Mouse (Mus musculus): ENCODE results near the gene Adgrf3. TPM values are rescaled to one million over a fixed set of nuclear protein-coding genes. Genes with fewer than 3 reads are reported as not detected.

The Adgrf3 gene
- polyA plus RNA-seq (2012; rRNA removed) = 0.04 and 0.07 TPM in 2 replicates

DNA sequence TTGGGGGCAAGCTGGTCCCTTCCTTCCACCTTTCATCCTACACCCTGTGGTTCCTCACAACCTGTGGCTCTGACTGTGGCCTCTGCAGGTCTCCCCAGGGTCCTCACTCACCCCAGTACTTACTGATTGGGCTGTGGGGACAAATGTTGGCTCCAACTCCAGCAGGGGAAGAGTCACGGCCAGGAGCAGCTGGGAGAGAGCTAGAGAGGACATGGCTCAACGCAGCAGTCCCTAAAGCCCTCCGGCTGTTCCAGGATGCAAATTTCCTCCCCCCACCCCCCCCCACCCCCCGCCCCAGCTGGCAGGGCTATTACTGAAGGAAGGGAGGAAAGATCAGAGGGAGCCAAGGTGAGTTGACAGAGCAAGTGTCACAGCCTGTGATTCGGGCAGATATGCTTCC lies at the start of gene Adgrf3:
Adgrf3 (minus strand) TSS at position 230 of the 400 bp plus-strand sequence.

DNA sequence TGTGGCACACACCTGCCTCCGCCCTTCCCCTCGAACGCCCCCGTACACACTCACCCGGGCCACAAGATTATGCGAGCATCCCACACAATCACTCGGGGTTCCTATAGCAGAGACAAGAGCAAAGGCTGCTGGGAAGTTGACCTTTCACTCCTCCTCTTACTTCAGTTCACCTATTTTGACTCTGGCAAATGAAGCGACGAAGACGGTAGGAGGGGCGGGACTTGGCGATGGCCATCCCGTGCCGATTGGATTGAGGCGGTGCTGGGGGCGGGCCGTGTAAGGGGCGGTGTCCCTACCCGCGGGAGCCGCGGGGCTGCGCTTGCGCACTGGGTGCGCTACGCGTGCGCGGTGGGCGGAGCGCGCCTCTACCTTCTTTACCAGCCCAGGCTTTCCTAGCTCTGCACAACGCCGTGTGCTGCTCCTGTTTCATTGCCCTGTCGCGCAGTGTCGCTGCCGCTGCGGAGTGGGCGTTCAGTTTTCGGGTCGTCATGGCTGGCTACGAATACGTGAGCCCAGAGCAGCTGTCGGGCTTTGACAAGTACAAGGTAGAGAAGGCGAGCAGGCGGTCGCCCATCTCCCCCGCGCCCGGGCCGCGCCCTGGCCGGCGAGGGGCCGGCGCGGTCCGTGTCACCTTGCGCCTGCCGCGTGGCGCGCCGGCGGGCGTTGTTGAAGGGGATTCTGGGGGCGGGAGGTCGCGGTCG lies 26.9 kb upstream of the Adgrf3 start, which contains the start of gene Selenoi:
Selenoi (plus strand) TSS at position 311 of the 701 bp plus-strand sequence.

DNA sequence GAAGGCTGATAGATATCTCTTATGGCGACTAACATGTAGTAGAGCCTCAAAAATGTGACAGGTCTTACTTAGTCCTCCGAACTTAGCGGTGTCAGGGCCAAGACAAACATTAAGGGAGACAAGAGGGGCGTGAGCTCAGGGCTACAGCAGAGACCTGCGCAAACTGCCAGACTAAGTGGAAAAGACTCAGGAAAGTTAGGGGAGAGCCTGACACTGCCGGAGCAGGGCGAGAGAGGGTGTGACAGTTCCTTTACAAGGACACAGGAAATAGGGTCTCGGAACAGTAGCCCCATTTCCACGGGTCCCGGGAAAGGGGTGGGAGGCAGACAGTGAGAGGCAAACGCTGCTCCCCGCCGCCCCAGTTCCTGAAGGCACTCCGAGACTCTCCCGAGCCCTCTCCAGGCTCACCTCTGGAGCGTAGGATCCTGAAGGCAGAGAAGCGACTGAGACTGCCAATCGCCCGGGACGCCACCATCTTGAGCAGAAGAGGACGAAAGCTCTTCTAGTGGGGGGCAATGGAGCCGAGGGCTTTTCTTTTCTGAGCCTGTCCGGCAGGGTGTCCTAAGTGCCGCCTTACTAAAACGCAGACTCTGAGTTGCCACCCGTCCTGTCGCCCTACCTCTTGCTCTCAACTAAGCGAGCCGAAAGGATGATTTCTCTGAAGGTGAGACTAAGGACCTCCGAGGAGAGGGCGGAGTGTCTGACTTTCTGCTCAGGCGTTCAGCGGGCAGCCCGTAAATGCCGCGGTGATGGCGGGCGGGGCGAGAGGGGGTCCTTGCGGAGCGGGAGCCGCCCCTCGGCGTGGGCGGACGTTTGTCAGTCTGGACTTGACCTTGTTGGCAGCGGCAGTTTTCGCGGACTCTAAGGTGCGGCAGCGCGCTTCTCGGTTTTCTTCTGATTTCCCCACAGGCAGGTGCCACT lies 50.8 kb downstream of the Adgrf3 start, which contains the start of the genes Hadha and Hadhb:
Hadha (minus strand) TSS at position 689 of the 921 bp plus-strand sequence.
Hadhb (plus strand) TSS at position 775 of the 921 bp plus-strand sequence.

Other genes starting within 250 kb of the Adgrf3 start
- gene Il6, start 192.6 kb downstream of the Adgrf3 start, polyA plus RNA-seq (2012; rRNA removed) = 0.31 TPM in 1 of 2 replicates, not detected in the other
- 81.2 and 99.3 TPM in 2 replicates for gene Tyms, start 132.1 kb downstream of the Adgrf3 start, polyA plus RNA-seq (2012; rRNA removed)
- gene Garem2, start 100.6 kb downstream of the Adgrf3 start, polyA plus RNA-seq (2012; rRNA removed) = 22.5 and 28.0 TPM in 2 replicates
- gene 3110082J24Rik, start 99.6 kb downstream of the Adgrf3 start, polyA plus RNA-seq (2012; rRNA removed) = 2.7 and 4.9 TPM in 2 replicates
- gene Hadha, start 50.6 kb downstream of the Adgrf3 start, polyA plus RNA-seq (2012; rRNA removed) = 71.0 and 71.3 TPM in 2 replicates
- gene Hadhb, start 50.5 kb downstream of the Adgrf3 start, polyA plus RNA-seq (2012; rRNA removed) = 45.2 and 49.6 TPM in 2 replicates
- gene Selenoi, start 26.9 kb upstream of the Adgrf3 start, polyA plus RNA-seq (2012; rRNA removed) = 42.0 and 42.6 TPM in 2 replicates
- gene Drc1, start 75.7 kb upstream of the Adgrf3 start, polyA plus RNA-seq (2012; rRNA removed) = 2.7 and 3.2 TPM in 2 replicates